Mouse (Mus musculus) fibroblast of lung, adult 2 months (primary cell): ENCODE measurements around the gene Olfr506.
"Not testable (repeated sequence)": the region's sequence is repeated elsewhere in the genome, so short reads cannot be mapped to it uniquely, and the experiment has no call there.

Experiments
- DNase-seq: peaks from one replicate; pipeline ENCODE4 v3.0.0-alpha.2; 2011; ENCODE audit warnings: low read depth

Olfr506 gene

DNA sequence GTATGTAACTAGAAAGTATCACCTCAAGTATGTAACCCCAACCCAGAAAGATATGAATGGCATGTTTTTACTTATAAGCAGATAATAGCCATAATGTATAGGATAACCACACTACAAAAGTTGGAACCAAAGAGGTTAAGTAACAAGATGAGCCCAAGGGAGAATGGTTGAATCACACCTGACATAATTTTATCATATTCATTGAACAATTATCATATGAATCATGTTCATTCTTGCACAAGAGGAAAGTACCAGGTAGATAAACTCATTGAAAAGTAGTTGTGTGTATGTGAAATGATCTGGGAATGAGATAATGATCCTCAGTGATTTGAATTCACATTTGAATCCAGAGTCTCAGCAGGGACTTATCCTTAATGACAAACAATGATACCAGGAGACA lies at the start of gene Olfr506:
Gene Olfr506 (plus strand): TSS at position 301 of the 400 bp plus-strand sequence.
- DNase-seq = no peak

DNA sequence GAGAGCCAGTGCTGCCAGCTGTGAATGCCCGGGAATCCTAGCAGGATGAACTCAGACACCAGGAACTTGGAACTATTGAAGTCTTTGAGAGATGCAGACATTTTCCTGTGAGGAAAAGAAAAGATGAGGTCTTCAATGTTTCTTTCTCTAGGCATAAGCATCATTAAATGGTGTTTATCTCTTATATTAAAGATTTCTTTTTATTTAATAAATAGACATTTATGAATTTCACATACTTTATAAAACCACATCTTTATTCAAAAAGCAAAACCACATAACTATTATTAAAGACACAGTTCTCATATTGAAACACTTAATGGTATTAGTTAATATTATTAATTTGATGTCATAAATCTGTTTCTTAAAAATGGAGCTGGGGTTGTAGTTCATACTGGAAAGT lies 44.9 kb upstream of the Olfr506 start, which contains the start of gene Olfr504:
Gene Olfr504 (minus strand): TSS at position 101 of the 400 bp plus-strand sequence.
- DNase-seq = no peak

DNA sequence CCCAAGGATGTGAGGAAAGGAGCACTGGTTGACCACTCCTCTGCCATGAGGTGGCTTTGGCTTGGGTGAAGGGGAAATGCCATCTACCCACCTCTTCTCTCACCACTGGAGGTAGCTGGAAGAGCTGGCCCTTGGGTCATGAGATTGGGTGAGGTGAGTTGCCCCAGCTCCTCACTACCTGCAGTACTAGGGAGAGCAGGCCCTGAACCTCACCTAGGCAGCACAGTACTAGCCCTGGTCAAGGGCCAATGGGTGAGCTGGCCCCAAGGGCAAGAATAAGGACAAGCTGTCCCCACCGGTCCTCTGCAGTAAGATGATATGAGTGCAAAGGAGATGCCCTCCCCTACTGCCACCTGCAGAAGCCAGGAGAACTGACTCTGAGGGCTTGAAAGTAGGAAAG lies 20.8 kb upstream of the Olfr506 start:
- no peak for DNase-seq

DNA sequence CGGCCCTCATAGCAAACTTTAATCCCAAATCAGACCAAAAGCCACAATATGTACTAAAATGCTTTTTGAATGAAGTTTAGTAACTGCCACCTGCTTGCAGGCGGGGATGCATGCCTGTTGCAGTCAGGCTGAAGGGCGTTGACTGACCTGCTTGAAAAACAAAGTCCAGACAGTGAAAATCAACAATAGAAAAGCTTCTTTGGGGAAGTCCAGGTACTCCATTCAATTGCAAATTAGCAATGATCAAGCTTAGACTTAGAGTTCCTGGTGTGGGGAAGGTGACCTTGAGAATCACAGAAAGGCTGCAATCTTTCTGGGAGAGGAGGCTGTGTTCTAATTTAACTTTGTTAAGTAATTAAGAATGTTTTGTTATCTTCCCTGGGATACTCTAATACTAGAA lies 8.7 kb upstream of the Olfr506 start:
- DNase-seq = not testable (repeated sequence)

DNA sequence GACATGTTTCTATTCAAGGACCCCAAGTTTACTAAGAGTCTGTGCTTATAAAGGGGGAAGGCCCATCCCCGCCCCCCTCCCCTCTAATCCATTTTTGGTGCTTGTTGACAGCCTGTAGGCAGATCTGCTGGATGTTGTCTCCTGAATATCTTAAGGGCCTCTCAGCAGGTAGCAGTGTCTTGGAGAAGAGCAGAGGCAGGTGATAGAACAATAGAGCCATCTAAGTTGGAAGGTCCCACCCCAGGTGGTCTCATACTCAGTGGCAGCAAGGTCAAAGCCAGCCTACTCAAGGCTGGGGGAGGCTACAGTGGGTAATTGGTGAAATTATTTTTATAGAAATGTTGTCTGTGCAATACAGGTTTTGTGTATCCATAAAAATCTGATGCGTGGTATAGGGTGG lies 3.5 kb downstream of the Olfr506 start:
- no peak for DNase-seq

DNA sequence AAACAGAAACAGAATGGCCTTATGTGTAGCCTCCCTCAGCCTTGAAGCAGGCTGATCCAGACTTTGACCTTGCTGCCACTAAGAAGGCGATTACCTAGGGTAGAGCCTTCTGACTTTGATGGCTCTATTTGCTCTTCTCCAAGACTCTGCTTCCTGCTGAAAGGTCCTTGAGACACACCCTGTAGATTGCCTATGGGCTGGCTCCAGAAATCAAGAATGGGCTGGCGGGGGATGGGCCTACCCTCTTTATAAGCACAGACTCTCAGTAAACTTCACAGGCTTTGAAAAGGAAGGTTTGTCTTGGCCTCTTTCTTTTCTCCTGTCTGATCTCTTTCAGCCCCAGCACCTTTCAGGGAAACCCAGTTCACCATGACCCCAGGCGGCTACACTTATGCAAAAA lies 6.2 kb downstream of the Olfr506 start:
- DNase-seq = not testable (repeated sequence)

DNA sequence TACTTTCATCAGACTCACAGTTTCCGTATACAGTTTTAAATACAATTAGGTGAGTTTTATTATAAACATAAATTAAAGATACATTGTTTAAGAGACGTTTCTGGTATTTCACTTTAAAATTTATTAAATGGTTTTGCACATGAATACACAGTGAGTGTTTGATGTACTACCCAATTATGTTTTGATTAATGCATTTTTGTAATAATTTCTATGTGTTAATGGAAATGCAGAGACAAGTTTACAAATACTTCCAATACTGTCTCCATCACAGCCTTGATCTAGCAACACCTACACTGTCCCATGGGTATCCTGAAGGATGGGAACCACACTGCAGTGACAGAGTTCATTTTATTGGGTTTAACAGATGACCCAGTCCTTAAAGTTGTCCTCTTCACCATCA lies 10.9 kb downstream of the Olfr506 start, which contains the start of gene Olfr507:
Gene Olfr507 (plus strand): TSS at position 301 of the 400 bp plus-strand sequence.
- no peak for DNase-seq

DNA sequence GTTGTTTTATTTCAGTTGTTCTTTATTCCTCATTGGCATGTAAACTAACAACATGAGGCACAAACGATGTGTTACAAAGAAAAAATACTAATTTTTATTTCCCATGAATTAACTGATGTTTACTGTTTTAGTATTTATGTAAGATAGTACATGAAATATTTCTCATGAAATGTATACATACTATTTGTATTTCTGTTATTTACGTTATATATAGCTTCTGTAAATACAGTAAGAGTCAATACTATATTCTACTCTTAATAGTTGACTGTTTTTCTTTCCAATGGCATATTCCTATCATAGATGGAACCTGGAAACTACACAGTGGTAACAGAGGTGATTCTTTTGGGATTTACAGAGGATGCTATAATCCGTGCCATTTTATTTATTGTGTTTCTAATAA lies 19.1 kb downstream of the Olfr506 start, which contains the start of gene Olfr508:
Gene Olfr508 (plus strand): TSS at position 301 of the 400 bp plus-strand sequence.
- DNase-seq = no peak

DNA sequence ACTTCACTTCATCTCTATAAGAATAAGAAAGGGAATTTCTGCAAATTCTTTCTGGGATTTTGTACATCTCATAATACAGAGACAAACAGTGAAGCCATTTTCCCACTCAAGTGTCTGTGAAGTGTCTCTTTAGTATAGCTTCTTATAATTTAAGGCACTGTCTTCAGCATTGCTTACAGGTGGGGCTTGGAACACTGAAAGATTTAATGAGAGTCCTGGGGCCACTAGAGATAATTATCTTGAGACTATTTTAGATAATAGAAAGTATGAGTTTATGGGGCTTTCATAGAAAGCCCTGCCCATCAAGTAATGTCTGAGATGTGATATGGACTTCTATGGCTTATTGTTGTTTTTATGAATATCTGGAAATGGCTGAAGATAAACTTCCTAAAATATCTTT lies 41.2 kb downstream of the Olfr506 start, which contains the start of gene Olfr509:
Gene Olfr509 (minus strand): TSS at position 101 of the 400 bp plus-strand sequence.
- no peak for DNase-seq

DNA sequence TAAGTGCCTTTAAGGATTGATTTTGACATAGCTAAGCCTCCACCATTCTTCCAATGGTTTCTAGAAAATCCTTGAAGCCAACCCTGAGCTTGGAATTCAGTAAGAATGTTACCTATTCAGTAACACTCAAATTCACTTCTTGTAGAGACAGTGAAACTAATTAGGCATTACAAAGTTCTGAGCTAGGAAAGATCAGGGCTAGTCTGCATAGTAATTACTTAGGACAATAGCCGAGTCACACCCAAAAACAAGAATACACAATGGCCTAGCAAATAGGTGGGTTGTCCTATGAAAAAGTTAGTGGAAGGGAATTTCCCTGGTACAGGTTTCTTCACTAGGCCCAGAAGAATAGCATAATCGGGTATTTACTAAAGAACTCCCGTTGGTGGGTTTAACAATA lies 51.8 kb downstream of the Olfr506 start:
- no peak for DNase-seq
